Mouse (Mus musculus) liver, embryonic 14.5 days (tissue): Measurements from ENCODE around the gene Olig3. TPM values are rescaled to one million over a fixed set of nuclear protein-coding genes. Genes with fewer than 3 reads are reported as not detected.

Source experiments
- ATAC-seq: fragments of 200-750 bp; cut with Nextera tagmentation; 2 replicates; pipeline ENCODE4 v1.8.0; 2017; ENCODE audit warnings: moderate number of reproducible peaks, mild to moderate bottlenecking, moderate library complexity; ENCODE audit not compliant: insufficient read depth
- DNase-seq, 3 experiments: peaks; one replicate each; pipeline ENCODE4 v3.0.0-alpha.2; 2012 to 2013; ENCODE audit warnings: low read depth in 3 of 3, low spot score in 3 of 3
- H3K27ac ChIP-seq: fragments of 300-500 bp; sonication (generic); 2 replicates; pipeline ENCODE4 v1.5.1; 2014; ENCODE audit warnings: moderate library complexity, mild to moderate bottlenecking, control low read depth, inconsistent platforms
- H3K27me3 ChIP-seq: fragments of 300-500 bp; sonication (generic); 2 replicates; pipeline ENCODE4 v1.6.1; 2014; ENCODE audit warnings: mild to moderate bottlenecking, low read length, moderate library complexity; ENCODE audit not compliant: control insufficient read depth, insufficient read depth
- H3K36me3 ChIP-seq: fragments of 300-500 bp; sonication (generic); replicated peaks from 2 replicates; pipeline ENCODE4 v1.6.1; 2014; ENCODE audit warnings: low read depth; ENCODE audit not compliant: control insufficient read depth, insufficient read depth
- H3K4me1 ChIP-seq, 2 experiments: fragments of 200-500 bp in 1 of 2; fragments of 300-500 bp in 1 of 2; sonication (generic) in 1 of 2; replicated peaks; 2 replicates each; pipeline ENCODE4 v1.6.1; 2012 to 2014; ENCODE audit warnings: antibody characterized with exemption in 1 of 2, inconsistent platforms in 1 of 2, low read length in 1 of 2; ENCODE audit not compliant: control insufficient read depth in 2 of 2, insufficient read depth in 2 of 2
- H3K4me2 ChIP-seq: fragments of 300-500 bp; sonication (generic); 2 replicates; pipeline ENCODE4 v1.6.1; 2014; ENCODE audit warnings: low read depth, mild to moderate bottlenecking, control low read depth, moderate library complexity
- H3K4me3 ChIP-seq, 2 experiments: fragments of 200-500 bp in 1 of 2; fragments of 300-500 bp in 1 of 2; sonication (generic) in 1 of 2; 2 replicates each; pipeline ENCODE4 v1.5.1; 2012 to 2014; ENCODE audit warnings: low read depth in 2 of 2, low read length in 2 of 2, mild to moderate bottlenecking in 2 of 2, control low read depth in 1 of 2, inconsistent platforms in 1 of 2, moderate library complexity in 1 of 2; ENCODE audit not compliant: insufficient read depth in 1 of 2
- H3K9ac ChIP-seq: fragments of 300-500 bp; sonication (generic); replicated peaks from 2 replicates; pipeline ENCODE4 v1.6.1; 2014; ENCODE audit warnings: mild to moderate bottlenecking, control low read depth, moderate library complexity
- H3K9me3 ChIP-seq: fragments of 300-500 bp; sonication (generic); 2 replicates; pipeline ENCODE4 v1.6.1; 2016; ENCODE audit warnings: low read length, mixed read lengths; ENCODE audit not compliant: control insufficient read depth
- CTCF ChIP-seq: IDR thresholded peaks from 2 replicates; pipeline ENCODE4 v1.5.1; 2016; ENCODE audit warnings: antibody characterized with exemption, low read depth, control low read depth
- EP300 ChIP-seq: IDR thresholded peaks from 2 replicates; pipeline ENCODE4 v1.6.1; 2016; ENCODE audit warnings: antibody characterized with exemption, low read depth
- WGBS: fragments of 180-500 bp; shearing (Covaris S2); extraction: QIAGEN DNeasy Blood & Tissue Kit; methylation state at CpG from one replicate; pipeline ENCODE4 v1.1.7; 2014; ENCODE audit not compliant: insufficient replicate concordance; 5-methylcytosine and 5-hydroxymethylcytosine counted together
- polyA plus RNA-seq, 2 experiments: library from polyadenylated mRNA; depleted of rRNA in 1 of 2; stranded (reverse) in 1 of 2; unstranded in 1 of 2; fragments of >200 nt; fragmentation: Nextera tagmentation in 1 of 2; extraction: Ambion mirVana in 1 of 2; gene quantifications; 2 replicates each; pipeline versions ENCODE4 v1.2.1 to v1.2.3; 2012 to 2014

Olig3 gene
- polyA plus RNA-seq, 2 experiments: not detected

GRCm38 (mm10) chr10:19405959-19406358 is 49.6 kb downstream of the Olig3 start:
- no peak for DNase-seq
- Histone ChIP-seq H3K9ac (no peak overlapping the region), H3K4me2 (no peak overlapping the region), H3K27ac (no peak overlapping the region), H3K36me3 (no peaks in the 10 kb centered on the region), H3K4me1 (no peaks in the 10 kb centered on the region), H3K9me3 (no peaks in the 10 kb centered on the region), H3K27me3 (no peaks in the 10 kb centered on the region; the same call in 1 of the 2 replicates), H3K4me3 (no peak overlapping the region)
- TF ChIP-seq EP300 (no peak), CTCF (no peak)
- 56% methylated on average over 1 of the region's 1 CpGs for WGBS
- ATAC-seq: no peak

- H3K27me3 ChIP-seq: no peaks in the 10 kb centered on the region; the same call in 1 of the 2 replicates
- H3K4me1 ChIP-seq: no peaks in the 10 kb centered on the region
- DNase-seq: no peak
- H3K36me3 ChIP-seq: no peaks in the 10 kb centered on the region
- ATAC-seq: no peak
- no peak for TF ChIP-seq CTCF
- no peak for TF ChIP-seq EP300
- WGBS: 56% methylated on average over 3 of the region's 3 CpGs
- H3K27ac ChIP-seq: no peak overlapping the region
- no peaks in the 10 kb centered on the region for H3K9me3 ChIP-seq
- H3K4me2 ChIP-seq: no peak overlapping the region
- H3K4me3 ChIP-seq: no peak overlapping the region
- H3K9ac ChIP-seq: no peak overlapping the region
These were observed 50.8 kb downstream of the Olig3 start for GRCm38 (mm10) chr10:19407168-19407567.

Other genes with a start within 250 kb of the Olig3 start
- 12.6 and 17.1 TPM in 2 replicates for gene Ifngr1, start 235.4 kb downstream of the Olig3 start, polyA plus RNA-seq (2012; rRNA removed)
- 36.4 and 39.5 TPM in 2 replicates for gene Ifngr1, start 235.4 kb downstream of the Olig3 start, polyA plus RNA-seq (2014; fragmentation: Nextera tagmentation; extraction: Ambion mirVana)